Mouse (Mus musculus) hindbrain, embryonic 16.5 days (tissue): Measurements from ENCODE around the gene Crim1. TPM values are rescaled to one million over a fixed set of nuclear protein-coding genes. Genes with fewer than 3 reads are reported as not detected.
A peak's percentile ranks its signal among the peaks of the same experiment; 100 is the strongest.

Experiments
- ATAC-seq: fragments of 200-750 bp; cut with Nextera tagmentation; 2 replicates; pipeline ENCODE4 v1.8.0; 2017; ENCODE audit warnings: moderate TSS enrichment, moderate library complexity
- H3K27ac ChIP-seq: fragments of 300-500 bp; sonication (generic); 2 replicates; pipeline ENCODE4 v1.5.1; 2014; ENCODE audit warnings: low read depth, mild to moderate bottlenecking, control low read depth, low read length, moderate library complexity
- H3K27me3 ChIP-seq: fragments of 300-500 bp; sonication (generic); replicated peaks from 2 replicates; pipeline ENCODE4 v1.6.1; 2014; ENCODE audit warnings: low read length; ENCODE audit not compliant: control insufficient read depth, insufficient read depth
- H3K36me3 ChIP-seq: fragments of 300-500 bp; sonication (generic); 2 replicates; pipeline ENCODE4 v1.6.1; 2014; ENCODE audit warnings: mild to moderate bottlenecking, low read length, moderate library complexity, mixed read lengths; ENCODE audit not compliant: control insufficient read depth, insufficient read depth
- H3K4me1 ChIP-seq: fragments of 300-500 bp; sonication (generic); 2 replicates; pipeline ENCODE4 v1.6.1; 2014; ENCODE audit warnings: low read depth, low read length; ENCODE audit not compliant: control insufficient read depth, insufficient read depth
- H3K4me2 ChIP-seq: fragments of 300-500 bp; sonication (generic); 2 replicates; pipeline ENCODE4 v1.6.1; 2014; ENCODE audit warnings: mild to moderate bottlenecking, low read length, control low read depth, moderate library complexity
- H3K4me3 ChIP-seq: fragments of 300-500 bp; sonication (generic); 2 replicates; pipeline ENCODE4 v1.5.1; 2014; ENCODE audit warnings: mild to moderate bottlenecking, low read length, control low read depth, moderate library complexity
- H3K9ac ChIP-seq: fragments of 300-500 bp; sonication (generic); 2 replicates; pipeline ENCODE4 v1.6.1; 2014; ENCODE audit warnings: low read depth, mild to moderate bottlenecking, control low read depth, low read length, moderate library complexity
- H3K9me3 ChIP-seq: fragments of 300-500 bp; sonication (generic); 2 replicates; pipeline ENCODE4 v1.6.1; 2014; ENCODE audit warnings: mild to moderate bottlenecking, low read length, moderate library complexity; ENCODE audit not compliant: control insufficient read depth
- WGBS: fragments of 180-500 bp; shearing (Covaris S2); extraction: QIAGEN DNeasy Blood & Tissue Kit; methylation state at CpG from one replicate; pipeline ENCODE4 v1.1.7; 2014; 5-methylcytosine and 5-hydroxymethylcytosine counted together
- microRNA-seq: library from miRNA; unstranded; fragments of <30 nt; microRNA quantifications from one replicate; pipeline ENCODE4, GENCODE M21; 2017
- polyA plus RNA-seq: library from polyadenylated mRNA; unstranded; fragments of >200 nt; fragmentation: Nextera tagmentation; extraction: Ambion mirVana; gene quantifications from 2 replicates; pipeline ENCODE4 v1.2.1, GENCODE M21; 2015

The Crim1 gene
- polyA plus RNA-seq, 1 experiment from 2014 or later = 12.6 TPM

- WGBS = 76% methylated on average over 4 of the region's 4 CpGs
- Histone ChIP-seq H3K4me2 (no peak overlapping the region), H3K36me3 (no peaks in the 10 kb centered on the region), H3K9me3 (no peaks in the 10 kb centered on the region), H3K27me3 (no peaks in the 10 kb centered on the region), H3K4me1 (no peaks in the 10 kb centered on the region), H3K9ac (no peak overlapping the region), H3K4me3 (no peak overlapping the region), H3K27ac (no peak overlapping the region)
- no peak for ATAC-seq
These were observed 207.5 kb downstream of the Crim1 start for GRCm38 (mm10) chr17:78407581-78407980.

- ATAC-seq = peak; percentile 35; the same call in 1 of the 2 replicates
- WGBS = 82% methylated on average over 10 of the region's 10 CpGs
- H3K27me3 ChIP-seq = no peaks in the 10 kb centered on the region
These were observed 208.3 kb downstream of the Crim1 start for GRCm38 (mm10) chr17:78408386-78408785.

GRCm38 (mm10) chr17:78409900-78410299 is 209.9 kb downstream of the Crim1 start:
- no peaks in the 10 kb centered on the region for H3K4me1 ChIP-seq
- no peaks in the 10 kb centered on the region for H3K9me3 ChIP-seq
- H3K9ac ChIP-seq = no peak overlapping the region
- H3K27me3 ChIP-seq = no peaks in the 10 kb centered on the region
- H3K4me3 ChIP-seq = no peak overlapping the region
- 43% methylated on average over 2 of the region's 2 CpGs for WGBS
- H3K36me3 ChIP-seq = no peaks in the 10 kb centered on the region
- peak; percentile 91 for ATAC-seq
- H3K4me2 ChIP-seq = no peak overlapping the region
- H3K27ac ChIP-seq = no peak overlapping the region

More at GRCm38 (mm10) chr17:78408386-78408785, 208.3 kb downstream of the Crim1 start:
- H3K27ac ChIP-seq = no peak overlapping the region
- H3K36me3 ChIP-seq = no peaks in the 10 kb centered on the region
- H3K9me3 ChIP-seq = no peaks in the 10 kb centered on the region
- no peak overlapping the region for H3K4me3 ChIP-seq
- H3K4me2 ChIP-seq = no peak overlapping the region
- no peaks in the 10 kb centered on the region for H3K4me1 ChIP-seq
- H3K9ac ChIP-seq = no peak overlapping the region

- Histone ChIP-seq H3K27me3 (no peaks in the 10 kb centered on the region), H3K4me2 (no peak overlapping the region), H3K27ac (no peak overlapping the region), H3K4me1 (peaks cover 2% of the 10 kb centered on the region; the same call in 1 of the 2 replicates), H3K4me3 (no peak overlapping the region), H3K9me3 (no peaks in the 10 kb centered on the region), H3K9ac (no peak overlapping the region), H3K36me3 (no peaks in the 10 kb centered on the region)
- no peak for ATAC-seq
- 84% methylated on average over 2 of the region's 2 CpGs for WGBS
These were observed 215.2 kb downstream of the Crim1 start for GRCm38 (mm10) chr17:78415255-78415654.

- under 1% methylated on average over 50 of the region's 67 CpGs for WGBS
- Histone ChIP-seq H3K27me3 (no peaks in the 10 kb centered on the region), H3K9ac (peak within 1 kb of the TSS; percentile 91), H3K9me3 (no peaks in the 10 kb centered on the region), H3K27ac (peak within 1 kb of the TSS; percentile 85), H3K4me3 (peak within 1 kb of the TSS; percentile 94), H3K36me3 (no peaks in the 10 kb centered on the region), H3K4me1 (peaks cover 2% of the 10 kb centered on the region; the same call in 1 of the 2 replicates), H3K4me2 (peak within 1 kb of the TSS; percentile 79)
- peak; percentile 93 for ATAC-seq
These were observed 217.6 kb downstream of the Crim1 start, which contains the start of gene Fez2 for GRCm38 (mm10) chr17:78417381-78418281. Fez2 (minus strand) TSS chr17:78418152.

- ATAC-seq = no peak
- Histone ChIP-seq H3K9me3 (no peaks in the 10 kb centered on the region), H3K36me3 (no peaks in the 10 kb centered on the region), H3K4me2 (no peak overlapping the region), H3K4me3 (no peak overlapping the region), H3K27me3 (no peaks in the 10 kb centered on the region), H3K4me1 (peaks cover 2% of the 10 kb centered on the region; the same call in 1 of the 2 replicates), H3K9ac (no peak overlapping the region), H3K27ac (no peak overlapping the region)
- WGBS = 86% methylated on average over 4 of the region's 4 CpGs
These were observed 219.2 kb downstream of the Crim1 start for GRCm38 (mm10) chr17:78419216-78419615.

- Histone ChIP-seq H3K4me1 (no peaks in the 10 kb centered on the region), H3K4me2 (no peak overlapping the region), H3K27me3 (no peaks in the 10 kb centered on the region), H3K36me3 (no peaks in the 10 kb centered on the region), H3K27ac (no peak overlapping the region), H3K9ac (no peak overlapping the region), H3K9me3 (no peaks in the 10 kb centered on the region), H3K4me3 (no peak overlapping the region)
- 76% methylated on average over 8 of the region's 8 CpGs for WGBS
- no peak for ATAC-seq
These were observed 225.0 kb downstream of the Crim1 start for GRCm38 (mm10) chr17:78425026-78425425.

Small RNA genes lying within 50 kb of the gene (microRNA-seq; reads per million reads assigned to microRNA genes)
- not detected for gene Gm25069

Other genes starting within 250 kb of the Crim1 start
- 63.4 and 64.9 TPM in 2 replicates for gene Fez2, start 217.9 kb downstream of the Crim1 start, polyA plus RNA-seq